ENCODE assay signal across 24 mouse cellular contexts in genomic region chr13:104577856-104578255, GRCm38 (mm10).
DNase-seq lines count a peak whose midpoint lies in the region; ATAC-seq lines count a peak whose summit lies in the region.
"Had no signal": no experiment of that assay in that cellular context is flagged by ENCODE, and none has a peak within 500 bp of the region (broad histone marks: within the 10 kb centered on the region; RNA-seq: fewer than 3 reads in every experiment).

No protein-coding gene starts in this region.

- H3K4me3 ChIP-seq in hindbrain, embryonic 11.5 days (ENCODE audit: low read depth, low read length) = no peak overlapping the region
- H3K4me3 ChIP-seq in hindbrain, embryonic 13.5 days = no peak overlapping the region
- H3K4me3 ChIP-seq in limb, embryonic 12.5 days (replicated peaks) = no peak overlapping the region
- H3K4me3 ChIP-seq: embryonic facial prominence, embryonic 13.5 days; heart, embryonic 13.5 days; megakaryocyte, embryonic 14.5 days; midbrain, embryonic 15.5 days; stomach, embryonic 15.5 days had no signal

- ATAC-seq in hindbrain, embryonic 11.5 days (ENCODE audit: low FRiP score) = peak; percentile 28
- ATAC-seq in hindbrain, embryonic 13.5 days (ENCODE audit: low FRiP score) = no peak
- ATAC-seq in limb, embryonic 12.5 days (ENCODE audit: insufficient number of reproducible peaks, insufficient read depth, low FRiP score, low TSS enrichment, low read depth) = peak; percentile 35; the same call in 1 of the 2 replicates
- ATAC-seq in frontal cortex, adult (ENCODE audit: low TSS enrichment) = no peak
- ATAC-seq: forebrain, postnatal 0 days; intestine, embryonic 16.5 days; liver, postnatal 0 days; midbrain, embryonic 15.5 days had no signal

- H3K4me2 ChIP-seq in hindbrain, embryonic 11.5 days (replicated peaks; ENCODE audit: low read depth, low read length) = no peak overlapping the region
- no peak overlapping the region for H3K4me2 ChIP-seq in hindbrain, embryonic 13.5 days
- peak overlapping the region; percentile 2; the same call in 1 of the 2 replicates for H3K4me2 ChIP-seq in limb, embryonic 12.5 days
- H3K4me2 ChIP-seq: embryonic facial prominence, embryonic 13.5 days; heart, embryonic 13.5 days; midbrain, embryonic 15.5 days; stomach, embryonic 15.5 days had no signal

- no peaks in the 10 kb centered on the region for H3K27me3 ChIP-seq in hindbrain, embryonic 11.5 days (ENCODE audit: control insufficient read depth, insufficient read depth, low read length)
- H3K27me3 ChIP-seq in hindbrain, embryonic 13.5 days = no peaks in the 10 kb centered on the region
- H3K27me3 ChIP-seq in limb, embryonic 12.5 days = no peaks in the 10 kb centered on the region
- H3K27me3 ChIP-seq: embryonic facial prominence, embryonic 13.5 days; heart, embryonic 13.5 days; midbrain, embryonic 15.5 days; stomach, embryonic 15.5 days had no signal

- WGBS in hindbrain, embryonic 11.5 days = 56% methylated on average over 11 of the region's 11 CpGs
- 57% methylated on average over 11 of the region's 11 CpGs for WGBS in hindbrain, embryonic 13.5 days
- WGBS in limb, embryonic 12.5 days = 25% methylated on average over 11 of the region's 11 CpGs

- no peaks in the 10 kb centered on the region for H3K36me3 ChIP-seq in hindbrain, embryonic 11.5 days (ENCODE audit: control insufficient read depth, insufficient read depth, low read length)
- H3K36me3 ChIP-seq in hindbrain, embryonic 13.5 days = no peaks in the 10 kb centered on the region
- H3K36me3 ChIP-seq in limb, embryonic 12.5 days = no peaks in the 10 kb centered on the region
- H3K36me3 ChIP-seq: embryonic facial prominence, embryonic 13.5 days; heart, embryonic 13.5 days; midbrain, embryonic 15.5 days; stomach, embryonic 15.5 days had no signal

- H3K27ac ChIP-seq in hindbrain, embryonic 11.5 days (ENCODE audit: low read depth, low read length) = no peak overlapping the region
- H3K27ac ChIP-seq in hindbrain, embryonic 13.5 days = no peak overlapping the region
- 0 out of 2 replicates have a peak overlapping the region, but pooled peaks have one; percentile 41 for H3K27ac ChIP-seq in limb, embryonic 12.5 days
- H3K27ac ChIP-seq: heart, embryonic 13.5 days; kidney, postnatal 0 days; midbrain, embryonic 15.5 days; stomach, embryonic 15.5 days had no signal

- no peaks in the 10 kb centered on the region for H3K4me1 ChIP-seq in hindbrain, embryonic 11.5 days (replicated peaks; ENCODE audit: control insufficient read depth, insufficient read depth, low read length)
- H3K4me1 ChIP-seq in hindbrain, embryonic 13.5 days (replicated peaks) = 0 out of 2 replicates have a peak, but pooled peaks cover 8% of the 10 kb centered on the region
- H3K4me1 ChIP-seq in limb, embryonic 12.5 days (replicated peaks) = peaks cover 44% of the 10 kb centered on the region
- H3K4me1 ChIP-seq: midbrain, embryonic 15.5 days; stomach, embryonic 15.5 days had no signal

- H3K9me3 ChIP-seq in hindbrain, embryonic 11.5 days (ENCODE audit: control insufficient read depth, low read length) = no peaks in the 10 kb centered on the region
- no peaks in the 10 kb centered on the region for H3K9me3 ChIP-seq in hindbrain, embryonic 13.5 days
- no peaks in the 10 kb centered on the region for H3K9me3 ChIP-seq in limb, embryonic 12.5 days
- H3K9me3 ChIP-seq: embryonic facial prominence, embryonic 13.5 days; heart, embryonic 13.5 days; midbrain, embryonic 15.5 days; stomach, embryonic 15.5 days had no signal

- DNase-seq in hindbrain, embryonic 11.5 days (ENCODE audit: low spot score) = peak; percentile 19
- peak; percentile 64 for DNase-seq in CD4-positive, CD25-positive, alpha-beta regulatory T cell, adult 2 months (ENCODE audit: low read depth, low spot score)
- DNase-seq in embryo, embryonic 9.5 days (ENCODE audit: extremely low spot score) = peak; percentile 36
- DNase-seq in frontal cortex, adult 2 months (ENCODE audit: extremely low spot score in 1 of 2, low spot score in 1 of 2) = no peak
- DNase-seq in thymus, postnatal 10 days (ENCODE audit: low spot score in 2 of 2) = no peak
- DNase-seq: adrenal gland, adult 2 months; cerebellum, adult 2 months; cerebellum, postnatal 36 days; forebrain, postnatal 0 days; gastrocnemius, postnatal 10 days; heart, adult 18-20 months; layer of hippocampus, postnatal 36 days; liver, postnatal 0 days; thymus, adult 18-20 months had no signal

- H3K9ac ChIP-seq in hindbrain, embryonic 11.5 days (ENCODE audit: low read depth, low read length) = no peak overlapping the region
- no peak overlapping the region for H3K9ac ChIP-seq in hindbrain, embryonic 13.5 days
- no peak overlapping the region for H3K9ac ChIP-seq in limb, embryonic 12.5 days (replicated peaks)
- H3K9ac ChIP-seq: embryonic facial prominence, embryonic 13.5 days; forebrain, postnatal 0 days; heart, embryonic 13.5 days; liver, postnatal 0 days; midbrain, embryonic 15.5 days; stomach, embryonic 15.5 days had no signal

Comparison
In these comparisons a context has a peak if more than half of its experiments do, and no peak if none do; other contexts are left out.
1. ATAC-seq: peak in hindbrain, embryonic 11.5 days (single experiment) and limb, embryonic 12.5 days (single experiment); none in hindbrain, embryonic 13.5 days (single experiment) and frontal cortex, adult (single experiment).
2. DNase-seq: peak in hindbrain, embryonic 11.5 days (single experiment), CD4-positive, CD25-positive, alpha-beta regulatory T cell, adult 2 months (single experiment) and embryo, embryonic 9.5 days (single experiment); none in frontal cortex, adult 2 months (0 of 2) and thymus, postnatal 10 days (0 of 2).